Mouse (Mus musculus): ENCODE data around the gene Gm17304. TPM values are rescaled to one million over a fixed set of nuclear protein-coding genes. Genes with fewer than 3 reads are reported as not detected.

Gene Gm17304
- not detected for polyA plus RNA-seq (2017; shearing (Covaris generic))

DNA sequence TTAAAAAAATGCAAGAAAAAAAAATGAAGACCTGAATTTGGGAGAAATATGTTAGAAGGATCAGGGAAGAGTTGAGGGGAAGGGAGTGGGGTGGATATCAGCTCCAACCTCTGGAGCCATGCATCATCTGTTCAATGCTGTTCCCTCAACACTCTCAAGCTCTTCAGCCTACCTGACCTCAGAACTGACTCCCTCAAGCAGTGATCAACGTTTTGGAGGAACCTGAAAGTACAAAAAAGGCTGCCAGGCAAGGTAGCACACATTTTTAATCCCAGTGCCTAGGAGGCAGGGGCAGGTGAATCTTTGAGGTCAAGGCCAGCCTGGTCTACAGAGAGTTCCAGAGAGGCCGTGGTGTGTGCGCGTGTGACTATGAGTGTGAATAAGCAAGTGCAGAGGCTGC lies at the start of gene Gm17304:
Gene Gm17304 (plus strand): TSS at position 301 of the 400 bp plus-strand sequence.

Other genes with a start within 250 kb of the Gm17304 start
- not detected for gene Barhl2, start 150.9 kb upstream of the Gm17304 start, polyA plus RNA-seq (2017; shearing (Covaris generic))
- gene Zfp644, start 88.2 kb downstream of the Gm17304 start, polyA plus RNA-seq (2017; shearing (Covaris generic)), result 83.2 TPM

All from CD4-positive, CD25-positive, alpha-beta regulatory T cell (primary cell).